Mouse (Mus musculus): Measurements from ENCODE around the gene AC141477.1.

The AC141477.1 gene

DNA sequence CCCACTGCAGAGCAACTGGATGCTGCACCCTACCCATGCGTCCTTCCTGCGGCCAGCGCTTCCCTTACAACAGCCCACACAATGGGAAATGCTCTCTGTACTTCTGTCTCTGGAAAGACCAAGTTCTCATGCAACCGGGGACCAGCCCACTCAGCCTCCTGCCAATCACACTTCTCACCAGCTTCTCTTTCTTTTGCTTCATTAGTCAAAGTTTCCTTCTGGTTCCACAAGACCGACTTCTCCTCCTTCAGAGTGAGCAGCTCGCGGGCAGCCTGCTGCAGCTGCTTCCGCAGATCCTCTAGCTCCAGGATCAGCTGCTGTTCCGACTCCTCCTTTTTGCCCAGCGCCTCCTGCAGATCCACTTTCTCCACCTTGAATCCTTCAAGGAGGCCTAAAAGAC lies 31.7 kb downstream of the AC141477.1 start:
- in situ Hi-C loops (cut with MseI, MboI), result no loop called here

DNA sequence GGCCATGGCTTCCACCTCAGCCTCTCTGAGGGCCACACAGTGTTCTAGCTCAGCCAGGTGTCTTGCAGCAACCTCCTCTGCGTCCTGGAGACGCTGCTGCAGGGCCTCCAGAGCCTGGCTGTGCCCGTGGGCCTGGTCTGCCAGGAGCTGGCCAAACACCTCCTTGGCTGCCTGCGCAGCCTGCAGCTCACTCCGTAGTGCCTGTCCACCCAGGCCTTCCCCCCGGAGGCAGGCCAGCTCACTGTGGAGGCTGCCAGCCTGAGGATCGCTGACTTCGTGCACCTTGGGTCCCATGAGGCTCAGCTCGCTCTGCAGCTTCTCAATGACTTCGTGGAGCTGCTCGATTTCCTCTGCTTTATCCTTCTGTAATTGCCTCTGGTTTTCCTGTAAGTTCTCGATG lies 47.6 kb downstream of the AC141477.1 start:
- in situ Hi-C loops (cut with MseI, MboI), result no loop called here

GRCm38 (mm10) chr10:76391786-76392185 lies 48.5 kb downstream of the AC141477.1 start:
- in situ Hi-C loops (cut with MseI, MboI), result no loop called here

GRCm38 (mm10) chr10:76391166-76391565 lies 49.1 kb downstream of the AC141477.1 start:
- in situ Hi-C loops (cut with MseI, MboI), result no loop called here

All from mouse trophoblast stem cell (cell line).